ENCODE assay signal across 16 mouse cellular contexts in genomic region chr3:94894076-94894475, GRCm38 (mm10). TPM values are rescaled to one million over a fixed set of nuclear protein-coding genes. Genes with fewer than 3 reads are reported as not detected.
DNase-seq lines count a peak whose midpoint lies in the region; ATAC-seq lines count a peak whose summit lies in the region.
"Had no signal": no experiment of that assay in that cellular context is flagged by ENCODE, and none has a peak within 500 bp of the region (broad histone marks: within the 10 kb centered on the region; RNA-seq: fewer than 3 reads in every experiment).

No protein-coding gene starts in this region.

- 59% methylated on average over 3 of the region's 3 CpGs for WGBS in heart, embryonic 12.5 days
- 74% methylated on average over 3 of the region's 3 CpGs for WGBS in midbrain, embryonic 10.5 days

- ATAC-seq in heart, embryonic 12.5 days (ENCODE audit: insufficient number of reproducible peaks, low FRiP score) = no peak
- ATAC-seq: forebrain, embryonic 13.5 days; forebrain, embryonic 15.5 days; forebrain, postnatal 0 days had no signal

- no peaks in the 10 kb centered on the region for H3K4me1 ChIP-seq in heart, embryonic 12.5 days (replicated peaks)
- H3K4me1 ChIP-seq in midbrain, embryonic 10.5 days = no peaks in the 10 kb centered on the region
- H3K4me1 ChIP-seq: embryonic facial prominence, embryonic 10.5 days; embryonic facial prominence, embryonic 12.5 days; forebrain, embryonic 13.5 days; forebrain, embryonic 15.5 days had no signal

- no peak overlapping the region for H3K9ac ChIP-seq in heart, embryonic 12.5 days
- H3K9ac ChIP-seq: embryonic facial prominence, embryonic 12.5 days; forebrain, embryonic 13.5 days; forebrain, embryonic 15.5 days; forebrain, postnatal 0 days had no signal

- H3K9me3 ChIP-seq in heart, embryonic 12.5 days (replicated peaks) = no peaks in the 10 kb centered on the region
- no peaks in the 10 kb centered on the region for H3K9me3 ChIP-seq in midbrain, embryonic 10.5 days (replicated peaks)
- H3K9me3 ChIP-seq: embryonic facial prominence, embryonic 10.5 days; embryonic facial prominence, embryonic 12.5 days; forebrain, embryonic 13.5 days; forebrain, embryonic 15.5 days had no signal

- no peak overlapping the region for H3K4me2 ChIP-seq in heart, embryonic 12.5 days
- H3K4me2 ChIP-seq: embryonic facial prominence, embryonic 12.5 days; forebrain, embryonic 13.5 days; forebrain, embryonic 15.5 days had no signal

- DNase-seq in adrenal gland, adult 8-10 months = peak; percentile 39
- no peak for DNase-seq in adrenal gland, adult 18-20 months (ENCODE audit: low spot score in 2 of 2)
- DNase-seq in heart, adult 11 months = peak; percentile 68
- DNase-seq in adrenal gland, postnatal 14 days = peak; percentile 59
- no peak for DNase-seq in midbrain, embryonic 10.5 days (ENCODE audit: low spot score)
- DNase-seq: cerebellum, adult 11-12 months; cerebellum, adult 2 months; cerebellum, adult 9-10 months; cerebellum, postnatal 10 days; cerebellum, postnatal 25 days; forebrain, postnatal 0 days had no signal

- no peaks in the 10 kb centered on the region for H3K27me3 ChIP-seq in heart, embryonic 12.5 days (replicated peaks)
- no peaks in the 10 kb centered on the region for H3K27me3 ChIP-seq in midbrain, embryonic 10.5 days (ENCODE audit: low read depth, poor library complexity, severe bottlenecking)
- H3K27me3 ChIP-seq: embryonic facial prominence, embryonic 12.5 days; forebrain, embryonic 13.5 days; forebrain, embryonic 15.5 days had no signal

- no peak overlapping the region for H3K27ac ChIP-seq in heart, embryonic 12.5 days (ENCODE audit: poor library complexity, severe bottlenecking)
- H3K27ac ChIP-seq in midbrain, embryonic 10.5 days (replicated peaks) = no peak overlapping the region
- H3K27ac ChIP-seq: embryonic facial prominence, embryonic 10.5 days; embryonic facial prominence, embryonic 12.5 days; forebrain, embryonic 13.5 days; forebrain, embryonic 15.5 days had no signal

- H3K4me3 ChIP-seq in heart, embryonic 12.5 days = no peak overlapping the region
- no peak overlapping the region for H3K4me3 ChIP-seq in midbrain, embryonic 10.5 days
- H3K4me3 ChIP-seq: embryonic facial prominence, embryonic 10.5 days; embryonic facial prominence, embryonic 12.5 days; forebrain, embryonic 13.5 days; forebrain, embryonic 15.5 days had no signal

- H3K36me3 ChIP-seq in heart, embryonic 12.5 days = no peaks in the 10 kb centered on the region
- H3K36me3 ChIP-seq in midbrain, embryonic 10.5 days = no peaks in the 10 kb centered on the region
- H3K36me3 ChIP-seq: embryonic facial prominence, embryonic 10.5 days; embryonic facial prominence, embryonic 12.5 days; forebrain, embryonic 15.5 days had no signal

RNA-seq across cellular contexts. Expression of gene Psmb4, which starts 7.3 kb away (rescaled TPM):
- 100 to 1,000 TPM; 313 to 362 (median 341) TPM for total RNA-seq in adrenal gland, adult 8-10 months (2022)
- 100 to 1,000 TPM; 276 to 293 TPM for total RNA-seq in adrenal gland, adult 18-20 months (2021)
- polyA plus RNA-seq in heart, embryonic 12.5 days (2016; fragmentation: Nextera tagmentation; extraction: Ambion mirVana) = 232 and 235 TPM in 2 replicates
- 262 and 280 TPM in 2 replicates for total RNA-seq in adrenal gland, postnatal 14 days (2021)
- polyA plus RNA-seq in midbrain, embryonic 10.5 days (2016; fragmentation: Nextera tagmentation; extraction: Ambion mirVana) = 349 and 357 TPM in 2 replicates

RNA-seq across cellular contexts. Expression of gene Selenbp1, which starts 38.8 kb away (rescaled TPM):
- total RNA-seq in adrenal gland, adult 8-10 months (2022) = 10 to 100 TPM; 43.1 to 69.2 (median 57.5) TPM
- total RNA-seq in adrenal gland, adult 18-20 months (2021) = 10 to 100 TPM; 58.8 to 64.6 TPM
- 42.3 and 43.9 TPM in 2 replicates for polyA plus RNA-seq in heart, embryonic 12.5 days (2016; fragmentation: Nextera tagmentation; extraction: Ambion mirVana)
- total RNA-seq in adrenal gland, postnatal 14 days (2021) = 68.0 and 87.5 TPM in 2 replicates
- 4.1 and 4.2 TPM in 2 replicates for polyA plus RNA-seq in midbrain, embryonic 10.5 days (2016; fragmentation: Nextera tagmentation; extraction: Ambion mirVana)

RNA-seq across cellular contexts. Expression of gene Pogz, which starts 56.7 kb away (rescaled TPM):
- total RNA-seq in adrenal gland, adult 8-10 months (2022) = 10 to 100 TPM; 28.7 to 61.2 (median 44.1) TPM
- 10 to 100 TPM; 27.4 to 28.6 TPM for total RNA-seq in adrenal gland, adult 18-20 months (2021)
- 12.3 and 12.8 TPM in 2 replicates for polyA plus RNA-seq in heart, embryonic 12.5 days (2016; fragmentation: Nextera tagmentation; extraction: Ambion mirVana)
- 29.1 and 31.4 TPM in 2 replicates for total RNA-seq in adrenal gland, postnatal 14 days (2021)
- polyA plus RNA-seq in midbrain, embryonic 10.5 days (2016; fragmentation: Nextera tagmentation; extraction: Ambion mirVana) = 17.9 and 21.7 TPM in 2 replicates

RNA-seq across cellular contexts. Expression of gene Rfx5, which starts 59.8 kb away (rescaled TPM):
- 10 to 100 TPM; 27.2 to 56.5 (median 40.3) TPM for total RNA-seq in adrenal gland, adult 8-10 months (2022)
- 10 to 100 TPM; 13.4 to 20.4 TPM for total RNA-seq in adrenal gland, adult 18-20 months (2021)
- 8.7 and 9.5 TPM in 2 replicates for polyA plus RNA-seq in heart, embryonic 12.5 days (2016; fragmentation: Nextera tagmentation; extraction: Ambion mirVana)
- total RNA-seq in adrenal gland, postnatal 14 days (2021) = 22.4 and 26.9 TPM in 2 replicates
- 4.9 and 5.1 TPM in 2 replicates for polyA plus RNA-seq in midbrain, embryonic 10.5 days (2016; fragmentation: Nextera tagmentation; extraction: Ambion mirVana)

Comparison
In these comparisons a context has a peak if more than half of its experiments do, and no peak if none do; other contexts are left out.
1. DNase-seq: peak in adrenal gland, adult 8-10 months (single experiment), heart, adult 11 months (single experiment) and adrenal gland, postnatal 14 days (single experiment); none in adrenal gland, adult 18-20 months (0 of 2) and midbrain, embryonic 10.5 days (single experiment).